Mouse (Mus musculus) bone marrow, adult 2 months (tissue): ENCODE data around the gene Pthlh.

Experiments
- CTCF ChIP-seq: fragments of 200-500 bp; IDR thresholded peaks from 2 replicates; pipeline ENCODE4 v1.5.1; 2011; ENCODE audit warnings: low read length, control low read depth; ENCODE audit not compliant: control insufficient read depth, insufficient read depth
- POLR2A ChIP-seq: fragments of 200-500 bp; IDR thresholded peaks from 2 replicates; pipeline ENCODE4 v1.6.1; 2011; ENCODE audit warnings: low read depth, mild to moderate bottlenecking, control low read depth, low read length, borderline replicate concordance; ENCODE audit not compliant: control insufficient read depth

- peak; percentile 71 for TF ChIP-seq CTCF
- no peak for TF ChIP-seq POLR2A
Observed at GRCm38 (mm10) chr6:147240203-147240804, 23.7 kb downstream of the Pthlh start.
